Mouse (Mus musculus) kidney, embryonic 15.5 days (tissue): ENCODE results near the gene Ralgapa2. TPM values are rescaled to one million over a fixed set of nuclear protein-coding genes. Genes with fewer than 3 reads are reported as not detected.

Experiments
- ATAC-seq: fragments of 200-750 bp; cut with Nextera tagmentation; replicated peaks from 2 replicates; pipeline ENCODE4 v1.8.0; 2017; ENCODE audit warnings: moderate TSS enrichment; ENCODE audit not compliant: low FRiP score
- H3K27ac ChIP-seq: fragments of 300-500 bp; sonication (generic); 2 replicates; pipeline ENCODE4 v1.5.1; 2015; ENCODE audit warnings: mild to moderate bottlenecking, inconsistent platforms
- H3K27me3 ChIP-seq: fragments of 300-500 bp; sonication (generic); 2 replicates; pipeline ENCODE4 v1.6.1; 2015; ENCODE audit warnings: inconsistent platforms
- H3K36me3 ChIP-seq: fragments of 300-500 bp; sonication (generic); 2 replicates; pipeline ENCODE4 v1.6.1; 2015; ENCODE audit warnings: inconsistent platforms
- H3K4me1 ChIP-seq: fragments of 300-500 bp; sonication (generic); 2 replicates; pipeline ENCODE4 v1.6.1; 2015; ENCODE audit warnings: inconsistent platforms
- H3K4me2 ChIP-seq: fragments of 300-500 bp; sonication (generic); 2 replicates; pipeline ENCODE4 v1.6.1; 2015; ENCODE audit warnings: moderate library complexity, mild to moderate bottlenecking, inconsistent platforms
- H3K4me3 ChIP-seq: fragments of 300-500 bp; sonication (generic); replicated peaks from 2 replicates; pipeline ENCODE4 v1.5.1; 2015; ENCODE audit warnings: mild to moderate bottlenecking, inconsistent platforms
- H3K9ac ChIP-seq: fragments of 300-500 bp; sonication (generic); 2 replicates; pipeline ENCODE4 v1.6.1; 2015; ENCODE audit warnings: mild to moderate bottlenecking, inconsistent platforms
- H3K9me3 ChIP-seq: fragments of 300-500 bp; sonication (generic); replicated peaks from 2 replicates; pipeline ENCODE4 v1.6.1; 2016; ENCODE audit warnings: inconsistent platforms
- WGBS: fragments of 180-500 bp; shearing (Covaris S2); methylation state at CpG from one replicate; pipeline ENCODE4 v1.1.7; 2015; ENCODE audit warnings: mixed read lengths; 5-methylcytosine and 5-hydroxymethylcytosine counted together
- polyA plus RNA-seq: library from polyadenylated mRNA; unstranded; fragments of >200 nt; fragmentation: Nextera tagmentation; extraction: Ambion mirVana; gene quantifications from 2 replicates; pipeline ENCODE4 v1.2.1, GENCODE M21; 2015

The Ralgapa2 gene
- polyA plus RNA-seq, 1 experiment from 2014 or later: 6.7 TPM

GRCm38 (mm10) chr2:146366098-146366497, 146.0 kb downstream of the Ralgapa2 start:
- no peak overlapping the region for H3K9ac ChIP-seq
- no peaks in the 10 kb centered on the region for H3K9me3 ChIP-seq
- no peak overlapping the region for H3K4me2 ChIP-seq
- H3K36me3 ChIP-seq: no peaks in the 10 kb centered on the region
- no peaks in the 10 kb centered on the region for H3K27me3 ChIP-seq
- no peak overlapping the region for H3K27ac ChIP-seq
- peak; percentile 80 for ATAC-seq
- H3K4me1 ChIP-seq: 0 out of 2 replicates have a peak, but pooled peaks cover 5% of the 10 kb centered on the region
- WGBS: 31% methylated on average over 12 of the region's 12 CpGs
- H3K4me3 ChIP-seq: no peak overlapping the region

GRCm38 (mm10) chr2:146365368-146365983, 146.7 kb downstream of the Ralgapa2 start:
- 43% methylated on average over 11 of the region's 11 CpGs for WGBS
- H3K27me3 ChIP-seq: no peaks in the 10 kb centered on the region
- no peak overlapping the region for H3K9ac ChIP-seq
- no peak overlapping the region for H3K27ac ChIP-seq
- H3K4me3 ChIP-seq: no peak overlapping the region
- peak; percentile 73 for ATAC-seq
- H3K36me3 ChIP-seq: no peaks in the 10 kb centered on the region
- H3K4me1 ChIP-seq: 0 out of 2 replicates have a peak, but pooled peaks cover 5% of the 10 kb centered on the region
- H3K9me3 ChIP-seq: no peaks in the 10 kb centered on the region
- H3K4me2 ChIP-seq: no peak overlapping the region

DNA sequence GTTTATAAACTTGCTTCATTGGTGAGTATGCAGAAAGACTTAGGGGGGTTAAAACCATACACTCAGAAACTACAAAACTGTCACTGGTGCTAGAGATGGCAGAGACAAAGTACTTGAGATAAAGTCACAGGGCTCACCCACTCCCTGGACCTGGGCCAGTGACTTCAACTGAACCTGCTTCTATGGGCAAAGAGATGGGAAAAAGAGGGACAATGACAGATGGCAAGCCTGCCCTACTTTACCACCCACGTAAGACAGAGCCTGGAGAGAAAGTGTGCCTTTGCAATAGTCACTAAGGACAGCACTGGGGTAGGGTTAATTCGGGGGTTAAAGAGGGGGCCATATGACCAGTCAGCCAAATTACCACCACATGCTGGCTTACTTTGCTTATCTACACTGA, 148.7 kb downstream of the Ralgapa2 start:
- H3K9ac ChIP-seq: no peak overlapping the region
- no peak overlapping the region for H3K27ac ChIP-seq
- no peaks in the 10 kb centered on the region for H3K9me3 ChIP-seq
- ATAC-seq: no peak
- H3K4me1 ChIP-seq: 0 out of 2 replicates have a peak, but pooled peaks cover 5% of the 10 kb centered on the region
- H3K4me2 ChIP-seq: no peak overlapping the region
- 90% methylated on average over 2 of the region's 2 CpGs for WGBS
- no peaks in the 10 kb centered on the region for H3K27me3 ChIP-seq
- H3K36me3 ChIP-seq: no peaks in the 10 kb centered on the region
- H3K4me3 ChIP-seq: no peak overlapping the region

DNA sequence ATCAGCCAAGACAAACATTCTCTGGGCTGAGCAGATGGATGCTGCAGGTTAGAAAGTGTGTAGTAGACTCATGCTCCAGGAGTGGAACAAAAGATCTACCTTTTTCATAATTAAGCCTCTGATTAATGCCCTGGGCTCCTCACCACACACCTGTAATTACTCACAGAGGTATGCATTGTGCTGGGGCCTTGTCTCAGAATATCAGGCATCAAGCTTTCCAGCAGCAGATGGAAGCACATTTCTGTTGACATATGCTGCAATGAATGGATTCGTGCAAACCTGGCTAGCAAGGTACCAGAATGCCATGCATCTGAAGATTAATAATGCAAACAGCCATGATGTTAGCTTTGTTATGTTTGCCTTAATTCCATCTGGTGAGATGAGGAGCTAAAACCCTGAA, 149.2 kb downstream of the Ralgapa2 start:
- H3K27me3 ChIP-seq: no peaks in the 10 kb centered on the region
- no peak overlapping the region for H3K4me3 ChIP-seq
- no peak overlapping the region for H3K4me2 ChIP-seq
- no peak overlapping the region for H3K9ac ChIP-seq
- H3K36me3 ChIP-seq: no peaks in the 10 kb centered on the region
- no peak for ATAC-seq
- H3K9me3 ChIP-seq: no peaks in the 10 kb centered on the region
- no peak overlapping the region for H3K27ac ChIP-seq
- H3K4me1 ChIP-seq: 0 out of 2 replicates have a peak, but pooled peaks cover 5% of the 10 kb centered on the region
- 76% methylated on average over 1 of the region's 1 CpGs for WGBS

DNA sequence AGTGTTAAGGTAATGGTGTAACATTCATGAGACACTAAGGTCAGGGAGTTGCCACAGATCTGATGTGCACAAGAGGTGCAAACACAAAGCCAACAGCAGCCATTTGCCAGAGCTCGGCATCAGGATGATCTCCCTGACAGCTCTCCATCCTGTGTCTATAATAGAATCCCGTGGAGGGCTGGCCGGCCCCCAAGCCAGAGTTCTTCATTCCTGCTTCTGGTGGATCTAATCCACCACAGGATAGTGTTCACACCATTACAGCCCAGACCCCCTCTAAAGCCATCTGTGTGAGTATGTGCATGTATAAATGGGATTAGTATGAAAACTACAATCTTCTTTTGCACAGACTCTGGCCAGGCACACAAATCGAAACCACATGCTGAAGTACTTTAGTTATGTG, 150.2 kb downstream of the Ralgapa2 start:
- H3K9me3 ChIP-seq: no peaks in the 10 kb centered on the region
- no peak overlapping the region for H3K27ac ChIP-seq
- H3K27me3 ChIP-seq: no peaks in the 10 kb centered on the region
- no peaks in the 10 kb centered on the region for H3K36me3 ChIP-seq
- H3K4me2 ChIP-seq: no peak overlapping the region
- no peak overlapping the region for H3K4me3 ChIP-seq
- 0 out of 2 replicates have a peak, but pooled peaks cover 5% of the 10 kb centered on the region for H3K4me1 ChIP-seq
- 77% methylated on average over 4 of the region's 4 CpGs for WGBS
- no peak overlapping the region for H3K9ac ChIP-seq
- ATAC-seq: no peak

GRCm38 (mm10) chr2:146361076-146361475, 151.1 kb downstream of the Ralgapa2 start:
- 0 out of 2 replicates have a peak, but pooled peaks cover 3% of the 10 kb centered on the region for H3K4me1 ChIP-seq
- H3K9me3 ChIP-seq: no peaks in the 10 kb centered on the region
- no peak overlapping the region for H3K9ac ChIP-seq
- H3K27me3 ChIP-seq: no peaks in the 10 kb centered on the region
- H3K4me2 ChIP-seq: no peak overlapping the region
- no peak overlapping the region for H3K27ac ChIP-seq
- H3K36me3 ChIP-seq: no peaks in the 10 kb centered on the region
- ATAC-seq: no peak
- 52% methylated on average over 3 of the region's 3 CpGs for WGBS
- H3K4me3 ChIP-seq: no peak overlapping the region

DNA sequence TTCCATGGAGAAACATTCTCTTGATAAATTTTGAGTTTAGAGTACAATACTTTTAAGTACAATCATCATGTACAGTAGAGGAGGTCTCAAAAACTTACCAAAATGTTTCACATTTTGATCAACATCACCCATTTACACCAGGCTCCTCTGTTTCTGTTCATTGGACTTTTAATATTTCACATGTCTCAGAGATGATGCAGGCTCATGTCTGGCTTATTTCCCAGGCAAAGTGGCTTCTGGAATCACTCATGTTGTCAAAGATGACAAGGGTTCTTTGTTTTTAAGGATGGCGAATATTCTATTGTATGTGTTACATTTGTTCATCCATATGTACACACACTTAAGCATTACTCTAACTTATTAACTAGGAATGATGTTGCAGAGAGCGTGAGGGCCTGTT, 152.5 kb downstream of the Ralgapa2 start:
- Histone ChIP-seq H3K4me3 (no peak overlapping the region), H3K9me3 (no peaks in the 10 kb centered on the region), H3K4me2 (no peak overlapping the region), H3K9ac (no peak overlapping the region), H3K27me3 (no peaks in the 10 kb centered on the region), H3K4me1 (no peaks in the 10 kb centered on the region), H3K27ac (no peak overlapping the region), H3K36me3 (no peaks in the 10 kb centered on the region)
- ATAC-seq: no peak
- WGBS: 89% methylated on average over 2 of the region's 2 CpGs

GRCm38 (mm10) chr2:146356524-146356923, 155.6 kb downstream of the Ralgapa2 start:
- Histone ChIP-seq H3K27me3 (no peaks in the 10 kb centered on the region), H3K4me3 (no peak overlapping the region), H3K4me1 (no peaks in the 10 kb centered on the region), H3K36me3 (0 out of 2 replicates have a peak, but pooled peaks cover 4% of the 10 kb centered on the region), H3K9me3 (no peaks in the 10 kb centered on the region), H3K4me2 (no peak overlapping the region), H3K9ac (no peak overlapping the region), H3K27ac (no peak overlapping the region)
- 73% methylated on average over 6 of the region's 6 CpGs for WGBS
- no peak for ATAC-seq

DNA sequence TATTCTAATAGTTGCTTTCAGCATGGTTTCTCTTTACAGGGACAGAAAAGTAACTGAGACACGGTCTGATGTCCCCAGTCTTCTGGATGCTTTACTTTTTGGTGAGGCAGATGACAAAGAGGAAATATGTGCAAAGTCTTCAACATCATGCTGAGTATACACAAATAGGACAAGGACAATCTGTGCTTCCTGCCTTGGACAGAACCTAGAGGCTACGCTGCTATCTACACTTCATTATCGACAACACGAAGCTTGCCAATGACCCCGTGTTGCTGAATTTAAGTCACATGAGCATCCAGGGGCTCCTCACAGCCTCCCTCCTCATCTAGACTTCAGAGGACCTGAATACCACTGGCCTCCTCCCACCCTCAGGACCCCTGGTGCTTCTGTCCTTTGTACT, 161.9 kb downstream of the Ralgapa2 start:
- ATAC-seq: no peak
- Histone ChIP-seq H3K4me1 (no peaks in the 10 kb centered on the region), H3K36me3 (0 out of 2 replicates have a peak, but pooled peaks cover 15% of the 10 kb centered on the region), H3K9ac (no peak overlapping the region), H3K9me3 (no peaks in the 10 kb centered on the region), H3K4me2 (no peak overlapping the region), H3K27me3 (no peaks in the 10 kb centered on the region), H3K4me3 (no peak overlapping the region), H3K27ac (no peak overlapping the region)
- WGBS: 89% methylated on average over 5 of the region's 5 CpGs

GRCm38 (mm10) chr2:146347942-146348341, 164.2 kb downstream of the Ralgapa2 start:
- no peak for ATAC-seq
- Histone ChIP-seq H3K9ac (no peak overlapping the region), H3K9me3 (no peaks in the 10 kb centered on the region), H3K36me3 (0 out of 2 replicates have a peak, but pooled peaks cover 15% of the 10 kb centered on the region), H3K4me2 (no peak overlapping the region), H3K4me3 (no peak overlapping the region), H3K27me3 (no peaks in the 10 kb centered on the region), H3K27ac (no peak overlapping the region), H3K4me1 (no peaks in the 10 kb centered on the region)
- WGBS: 80% methylated on average over 2 of the region's 2 CpGs

DNA sequence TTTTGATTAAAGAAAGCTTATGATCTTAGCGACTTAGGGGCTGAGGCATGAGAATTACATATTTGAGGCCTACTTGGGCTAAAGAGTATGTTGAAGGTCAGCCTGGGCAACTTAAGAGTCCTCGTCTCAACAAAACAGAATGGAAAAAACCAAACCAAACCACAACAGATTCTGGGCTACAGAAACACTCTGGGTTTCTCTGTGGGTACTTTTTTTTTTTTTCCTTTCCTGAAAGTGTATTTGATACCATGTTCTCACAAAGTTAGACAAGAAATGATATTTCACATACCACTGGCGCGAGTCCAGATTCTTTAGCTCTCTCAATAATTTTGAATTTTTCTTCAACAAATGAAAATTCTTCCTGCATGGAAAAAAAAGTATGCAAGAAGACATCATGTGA, 172.1 kb downstream of the Ralgapa2 start:
- ATAC-seq: no peak
- H3K4me1 ChIP-seq: no peaks in the 10 kb centered on the region
- no peak overlapping the region for H3K4me2 ChIP-seq
- H3K27me3 ChIP-seq: no peaks in the 10 kb centered on the region
- peaks cover 13% of the 10 kb centered on the region; the same call in 1 of the 2 replicates for H3K36me3 ChIP-seq
- H3K4me3 ChIP-seq: no peak overlapping the region
- 89% methylated on average over 4 of the region's 4 CpGs for WGBS
- no peaks in the 10 kb centered on the region for H3K9me3 ChIP-seq
- no peak overlapping the region for H3K27ac ChIP-seq
- no peak overlapping the region for H3K9ac ChIP-seq

DNA sequence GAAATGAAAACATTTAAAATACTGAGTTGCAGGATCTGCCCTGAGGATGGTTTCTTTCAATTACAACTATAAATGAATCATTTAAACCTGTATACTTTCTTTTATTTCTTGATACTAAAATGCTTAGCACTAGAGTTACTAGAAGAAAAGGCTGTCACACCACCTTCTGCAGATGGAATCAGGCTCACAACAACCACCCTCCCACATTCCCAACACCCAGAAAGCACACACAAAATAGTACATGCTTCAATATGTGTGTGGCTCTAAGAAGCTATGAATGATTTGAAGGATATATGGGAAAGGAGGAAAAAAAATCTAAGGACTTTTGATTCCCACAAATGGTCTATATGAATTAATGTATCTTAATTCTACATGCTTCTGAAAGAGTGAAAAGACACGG, 174.6 kb downstream of the Ralgapa2 start:
- no peaks in the 10 kb centered on the region for H3K4me1 ChIP-seq
- H3K27me3 ChIP-seq: no peaks in the 10 kb centered on the region
- ATAC-seq: no peak
- H3K9ac ChIP-seq: no peak overlapping the region
- WGBS: 70% methylated on average over 1 of the region's 1 CpGs
- no peak overlapping the region for H3K4me3 ChIP-seq
- peaks cover 13% of the 10 kb centered on the region; the same call in 1 of the 2 replicates for H3K36me3 ChIP-seq
- H3K27ac ChIP-seq: no peak overlapping the region
- no peak overlapping the region for H3K4me2 ChIP-seq
- H3K9me3 ChIP-seq: no peaks in the 10 kb centered on the region
